Mouse (Mus musculus) forebrain, embryonic 14.5 days (tissue): ENCODE measurements at regions not wholly inside any gene's neighbourhood (a gene's known extent, or its start where the extent isn't known, plus 50 kb on each side); places are given as distances from the start of the nearest gene placed in this dataset.

Experiments
- ATAC-seq: fragments of 200-750 bp; cut with Nextera tagmentation; 2 replicates; pipeline ENCODE4 v1.8.0; 2017; ENCODE audit warnings: mild to moderate bottlenecking, moderate library complexity
- DNase-seq: peaks from one replicate; pipeline ENCODE4 v3.0.0-alpha.2; 2015; ENCODE audit warnings: low spot score
- H3K27ac ChIP-seq: fragments of 300-500 bp; sonication (generic); 2 replicates; pipeline ENCODE4 v1.5.1; 2014; ENCODE audit warnings: low read depth, mild to moderate bottlenecking, control low read depth, low read length, moderate library complexity
- H3K27me3 ChIP-seq: fragments of 300-500 bp; sonication (generic); replicated peaks from 2 replicates; pipeline ENCODE4 v1.6.1; 2014; ENCODE audit warnings: low read length, control low read depth, mixed read lengths; ENCODE audit not compliant: control insufficient read depth, insufficient read depth
- H3K36me3 ChIP-seq: fragments of 300-500 bp; sonication (generic); 2 replicates; pipeline ENCODE4 v1.6.1; 2014; ENCODE audit warnings: low read length, control low read depth; ENCODE audit not compliant: control insufficient read depth, insufficient read depth
- H3K4me1 ChIP-seq: fragments of 300-500 bp; sonication (generic); 2 replicates; pipeline ENCODE4 v1.6.1; 2014; ENCODE audit warnings: antibody characterized with exemption, low read length, control low read depth; ENCODE audit not compliant: control insufficient read depth, insufficient read depth
- H3K4me2 ChIP-seq: fragments of 300-500 bp; sonication (generic); 2 replicates; pipeline ENCODE4 v1.6.1; 2014; ENCODE audit warnings: mild to moderate bottlenecking, control low read depth, low read length
- H3K4me3 ChIP-seq: fragments of 300-500 bp; sonication (generic); 2 replicates; pipeline ENCODE4 v1.5.1; 2014; ENCODE audit warnings: low read depth, low read length, control low read depth
- H3K9ac ChIP-seq: fragments of 300-500 bp; sonication (generic); 2 replicates; pipeline ENCODE4 v1.6.1; 2014; ENCODE audit warnings: mild to moderate bottlenecking, low read length, control low read depth, moderate library complexity
- H3K9me3 ChIP-seq: fragments of 300-500 bp; sonication (generic); replicated peaks from 2 replicates; pipeline ENCODE4 v1.6.1; 2016; ENCODE audit warnings: low read length, control low read depth, mixed read lengths; ENCODE audit not compliant: control insufficient read depth
- WGBS: fragments of 180-500 bp; shearing (Covaris S2); extraction: QIAGEN DNeasy Blood & Tissue Kit; methylation state at CpG from one replicate; pipeline ENCODE4 v1.1.7; 2014; 5-methylcytosine and 5-hydroxymethylcytosine counted together

GRCm38 (mm10) chr4:64696134-64696533 lies 427.8 kb upstream of the Pappa start:
- H3K27me3 ChIP-seq: no peaks in the 10 kb centered on the region
- H3K36me3 ChIP-seq: no peaks in the 10 kb centered on the region
- H3K9me3 ChIP-seq: no peaks in the 10 kb centered on the region
- no peak overlapping the region for H3K4me2 ChIP-seq
- no peaks in the 10 kb centered on the region for H3K4me1 ChIP-seq
- H3K4me3 ChIP-seq: no peak overlapping the region
- no peak overlapping the region for H3K27ac ChIP-seq
- ATAC-seq: 0 out of 2 replicates have a peak, but pooled peaks have one; percentile 32
- no peak overlapping the region for H3K9ac ChIP-seq
- 29% methylated on average over 1 of the region's 1 CpGs for WGBS
- peak; percentile 27 for DNase-seq

GRCm38 (mm10) chr4:64723296-64723695 lies 400.7 kb upstream of the Pappa start:
- H3K9ac ChIP-seq: no peak overlapping the region
- H3K36me3 ChIP-seq: no peaks in the 10 kb centered on the region
- H3K9me3 ChIP-seq: no peaks in the 10 kb centered on the region
- H3K4me2 ChIP-seq: no peak overlapping the region
- no peak overlapping the region for H3K27ac ChIP-seq
- no peak for ATAC-seq
- peak; percentile 11 for DNase-seq
- no peaks in the 10 kb centered on the region for H3K27me3 ChIP-seq
- no peak overlapping the region for H3K4me3 ChIP-seq
- 44% methylated on average over 3 of the region's 3 CpGs for WGBS
- H3K4me1 ChIP-seq: no peaks in the 10 kb centered on the region

- ATAC-seq (no peak), DNase-seq (no peak)
- H3K4me1 ChIP-seq: no peaks in the 10 kb centered on the region
- H3K4me2 ChIP-seq: no peak overlapping the region
- no peaks in the 10 kb centered on the region for H3K9me3 ChIP-seq
- H3K27ac ChIP-seq: no peak overlapping the region
- no peak overlapping the region for H3K9ac ChIP-seq
- H3K36me3 ChIP-seq: no peaks in the 10 kb centered on the region
- 66% methylated on average over 1 of the region's 1 CpGs for WGBS
- H3K4me3 ChIP-seq: no peak overlapping the region
- no peaks in the 10 kb centered on the region for H3K27me3 ChIP-seq
These were observed 399.1 kb upstream of the Pappa start for GRCm38 (mm10) chr4:64724851-64725250.

GRCm38 (mm10) chr4:64755986-64756385 lies 368.0 kb upstream of the Pappa start:
- no peak overlapping the region for H3K4me2 ChIP-seq
- no peak overlapping the region for H3K4me3 ChIP-seq
- H3K27me3 ChIP-seq: no peaks in the 10 kb centered on the region
- no peaks in the 10 kb centered on the region for H3K36me3 ChIP-seq
- no peak overlapping the region for H3K9ac ChIP-seq
- H3K4me1 ChIP-seq: no peaks in the 10 kb centered on the region
- no peak overlapping the region for H3K27ac ChIP-seq
- ATAC-seq: no peak
- DNase-seq: no peak
- 84% methylated on average over 4 of the region's 4 CpGs for WGBS
- no peaks in the 10 kb centered on the region for H3K9me3 ChIP-seq

- DNase-seq (no peak), ATAC-seq (no peak)
- no peak overlapping the region for H3K4me2 ChIP-seq
- H3K27me3 ChIP-seq: no peaks in the 10 kb centered on the region
- H3K9me3 ChIP-seq: no peaks in the 10 kb centered on the region
- H3K4me1 ChIP-seq: no peaks in the 10 kb centered on the region
- no peak overlapping the region for H3K9ac ChIP-seq
- no peak overlapping the region for H3K27ac ChIP-seq
- WGBS: 61% methylated on average over 1 of the region's 1 CpGs
- H3K36me3 ChIP-seq: no peaks in the 10 kb centered on the region
- H3K4me3 ChIP-seq: no peak overlapping the region
These were observed 355.4 kb upstream of the Pappa start for GRCm38 (mm10) chr4:64768610-64769009.

- ATAC-seq (no peak), DNase-seq (no peak)
- Histone ChIP-seq H3K9me3 (no peaks in the 10 kb centered on the region), H3K36me3 (no peaks in the 10 kb centered on the region), H3K27me3 (no peaks in the 10 kb centered on the region), H3K27ac (no peak overlapping the region), H3K4me2 (no peak overlapping the region), H3K9ac (no peak overlapping the region), H3K4me3 (no peak overlapping the region), H3K4me1 (no peaks in the 10 kb centered on the region)
- 78% methylated on average over 7 of the region's 7 CpGs for WGBS
These were observed 320.1 kb upstream of the Pappa start for GRCm38 (mm10) chr4:64803886-64804285.

GRCm38 (mm10) chr4:64804996-64805395 lies 319.0 kb upstream of the Pappa start:
- H3K4me2 ChIP-seq: no peak overlapping the region
- no peaks in the 10 kb centered on the region for H3K27me3 ChIP-seq
- H3K4me3 ChIP-seq: no peak overlapping the region
- H3K4me1 ChIP-seq: no peaks in the 10 kb centered on the region
- no peaks in the 10 kb centered on the region for H3K9me3 ChIP-seq
- ATAC-seq (no peak), DNase-seq (peak; percentile 20)
- no peak overlapping the region for H3K27ac ChIP-seq
- WGBS: 67% methylated on average over 2 of the region's 2 CpGs
- no peaks in the 10 kb centered on the region for H3K36me3 ChIP-seq
- no peak overlapping the region for H3K9ac ChIP-seq

GRCm38 (mm10) chr4:64807148-64807547 lies 316.8 kb upstream of the Pappa start:
- no peak overlapping the region for H3K9ac ChIP-seq
- H3K27me3 ChIP-seq: no peaks in the 10 kb centered on the region
- H3K4me2 ChIP-seq: no peak overlapping the region
- DNase-seq (no peak), ATAC-seq (no peak)
- WGBS: 96% methylated on average over 1 of the region's 1 CpGs
- no peak overlapping the region for H3K4me3 ChIP-seq
- H3K9me3 ChIP-seq: no peaks in the 10 kb centered on the region
- H3K4me1 ChIP-seq: no peaks in the 10 kb centered on the region
- H3K27ac ChIP-seq: no peak overlapping the region
- H3K36me3 ChIP-seq: no peaks in the 10 kb centered on the region

GRCm38 (mm10) chr4:64811974-64812373 lies 312.0 kb upstream of the Pappa start:
- DNase-seq: no peak
- no peak overlapping the region for H3K4me3 ChIP-seq
- no peak for ATAC-seq
- H3K36me3 ChIP-seq: no peaks in the 10 kb centered on the region
- no peaks in the 10 kb centered on the region for H3K27me3 ChIP-seq
- H3K9ac ChIP-seq: no peak overlapping the region
- no peaks in the 10 kb centered on the region for H3K9me3 ChIP-seq
- H3K4me1 ChIP-seq: no peaks in the 10 kb centered on the region
- no peak overlapping the region for H3K4me2 ChIP-seq
- no peak overlapping the region for H3K27ac ChIP-seq
